Mouse (Mus musculus) c-Kit-positive CD71-negative TER-119-negative erythroid progenitor cells, embryonic 14.5 days (primary cell): ENCODE measurements around the gene Hoxa9.

Experiments used
- DNase-seq: peaks from one replicate; pipeline ENCODE4 v3.0.0-alpha.2; 2013; ENCODE audit warnings: low read depth

Gene Hoxa9

GRCm38 (mm10) chr6:52261751-52262462, 31.0 kb upstream of the Hoxa9 start:
- no peak for DNase-seq

DNA sequence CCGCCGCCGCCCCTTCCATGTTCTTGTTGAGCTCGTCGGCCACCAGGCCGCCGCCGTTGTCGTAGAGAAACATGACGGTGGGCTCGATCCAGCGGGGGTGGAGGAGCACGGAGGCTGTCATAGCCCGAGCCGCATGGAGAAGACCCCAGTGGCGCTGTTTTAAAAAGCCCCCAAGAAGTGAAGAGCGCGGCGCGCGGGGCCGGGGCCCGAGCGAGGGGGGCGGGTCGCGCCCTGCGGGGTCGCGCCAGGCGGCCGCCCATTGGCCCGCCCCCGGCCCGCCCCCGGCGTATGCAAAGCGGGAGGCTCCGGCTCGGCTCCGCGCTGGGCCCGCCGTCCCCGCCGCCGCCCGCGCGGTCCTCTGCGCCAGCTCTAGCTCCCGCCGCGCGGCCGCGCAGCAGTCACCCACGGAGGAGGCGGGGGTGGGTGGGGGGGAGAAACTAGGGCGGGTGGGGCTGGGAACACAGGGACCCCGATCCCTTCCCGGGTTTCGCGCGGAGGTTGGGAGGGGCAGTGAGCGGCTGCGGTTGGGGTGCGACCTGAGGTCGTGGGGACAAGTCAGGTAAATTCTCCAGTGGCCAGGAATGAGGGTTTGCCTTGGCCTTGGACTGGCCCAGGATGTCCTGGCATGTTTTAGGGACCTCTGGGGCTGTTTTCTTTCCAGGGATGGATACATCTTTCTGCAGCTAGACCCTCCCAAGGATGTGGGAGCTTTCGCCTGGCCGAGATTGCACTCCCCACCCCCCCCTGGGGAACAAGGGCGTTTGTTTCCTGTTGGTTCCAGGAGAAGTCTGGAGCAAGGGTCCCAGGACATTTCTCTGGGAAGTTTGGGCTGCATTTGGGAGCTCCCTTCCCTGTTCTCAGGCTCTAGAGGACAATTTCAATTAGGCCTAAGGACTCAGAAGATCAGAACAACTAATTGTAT, 30.0 kb upstream of the Hoxa9 start, which contains the start of gene Hoxa13:
Gene Hoxa13 (minus strand): TSS at position 227 of the 922 bp plus-strand sequence.
- no peak for DNase-seq

DNA sequence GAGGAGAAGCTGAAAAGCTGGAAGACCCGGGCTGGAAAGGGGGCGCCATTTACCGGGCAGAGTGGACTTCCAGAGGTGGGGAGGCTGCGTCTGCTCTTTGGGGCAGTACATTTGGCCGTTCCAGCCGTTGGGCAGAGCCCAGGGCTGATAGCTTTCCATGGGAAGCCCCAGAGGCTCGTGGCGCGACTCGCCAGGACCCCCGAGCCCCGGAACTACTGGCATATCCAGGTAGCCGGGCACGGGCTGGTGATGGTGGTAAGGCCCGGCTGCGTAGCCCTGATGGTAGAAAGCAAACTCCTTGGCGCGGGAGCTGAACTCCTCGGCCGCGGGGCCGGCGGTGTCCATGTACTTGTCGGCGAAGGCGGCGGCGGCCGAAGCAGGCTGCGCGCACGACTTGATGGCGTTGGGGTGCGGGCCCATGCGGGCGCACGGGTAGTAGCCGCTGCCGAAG, 28.9 kb upstream of the Hoxa9 start:
- DNase-seq, result no peak

DNA sequence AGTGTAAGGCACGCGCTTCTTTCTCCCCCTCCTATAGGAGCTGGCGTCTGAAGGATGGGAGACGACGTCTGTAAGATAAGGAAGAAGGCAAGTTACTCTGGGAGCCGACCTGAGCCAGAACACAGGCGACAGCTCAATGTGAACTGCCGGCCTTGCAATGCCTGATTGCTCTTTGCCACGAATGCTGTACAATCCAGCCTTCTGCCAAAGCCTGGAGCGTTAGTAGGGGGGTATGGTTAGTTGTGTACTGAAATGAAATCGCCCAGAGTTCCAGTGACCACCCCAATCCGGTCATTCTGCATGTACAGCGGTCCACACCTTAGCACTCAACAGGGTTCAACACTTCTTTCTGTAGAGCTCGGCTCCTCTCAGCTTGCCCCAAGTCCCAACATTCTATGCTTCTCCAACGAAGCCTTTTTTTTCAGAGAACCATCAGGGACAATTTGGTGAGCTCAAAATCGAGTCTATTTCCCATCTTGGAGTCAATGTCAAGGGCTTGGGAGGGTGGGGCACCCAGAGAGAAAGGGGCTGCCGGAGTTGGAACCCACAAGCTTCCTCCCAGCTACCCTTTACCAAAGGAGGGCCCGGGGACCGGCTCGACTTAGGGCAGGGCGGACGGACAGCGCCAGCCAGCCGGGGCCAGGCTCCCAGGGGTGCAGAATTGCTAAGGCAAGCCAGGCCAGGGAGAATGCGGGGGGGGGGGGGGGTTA, 28.3 kb upstream of the Hoxa9 start:
- DNase-seq, result no peak

DNA sequence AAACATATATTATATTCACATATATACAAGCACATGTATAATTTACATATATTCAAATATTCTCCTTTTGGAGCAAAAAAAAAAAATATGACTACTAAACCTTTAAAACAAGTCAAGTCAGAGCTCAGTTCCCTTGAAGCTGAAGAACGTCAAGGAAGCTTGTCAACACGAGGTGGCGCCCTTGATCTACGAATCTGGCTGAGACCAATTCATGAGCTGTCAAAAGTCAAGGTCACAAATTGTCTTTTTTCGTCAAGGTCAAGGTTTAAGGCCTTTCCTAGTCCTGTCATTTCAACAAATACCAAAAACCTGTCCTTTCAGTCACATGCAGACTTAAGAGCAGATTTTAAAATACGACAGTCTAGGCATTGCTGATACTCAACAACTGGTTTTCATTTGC, 26.1 kb upstream of the Hoxa9 start:
- peak; percentile 80 for DNase-seq

DNA sequence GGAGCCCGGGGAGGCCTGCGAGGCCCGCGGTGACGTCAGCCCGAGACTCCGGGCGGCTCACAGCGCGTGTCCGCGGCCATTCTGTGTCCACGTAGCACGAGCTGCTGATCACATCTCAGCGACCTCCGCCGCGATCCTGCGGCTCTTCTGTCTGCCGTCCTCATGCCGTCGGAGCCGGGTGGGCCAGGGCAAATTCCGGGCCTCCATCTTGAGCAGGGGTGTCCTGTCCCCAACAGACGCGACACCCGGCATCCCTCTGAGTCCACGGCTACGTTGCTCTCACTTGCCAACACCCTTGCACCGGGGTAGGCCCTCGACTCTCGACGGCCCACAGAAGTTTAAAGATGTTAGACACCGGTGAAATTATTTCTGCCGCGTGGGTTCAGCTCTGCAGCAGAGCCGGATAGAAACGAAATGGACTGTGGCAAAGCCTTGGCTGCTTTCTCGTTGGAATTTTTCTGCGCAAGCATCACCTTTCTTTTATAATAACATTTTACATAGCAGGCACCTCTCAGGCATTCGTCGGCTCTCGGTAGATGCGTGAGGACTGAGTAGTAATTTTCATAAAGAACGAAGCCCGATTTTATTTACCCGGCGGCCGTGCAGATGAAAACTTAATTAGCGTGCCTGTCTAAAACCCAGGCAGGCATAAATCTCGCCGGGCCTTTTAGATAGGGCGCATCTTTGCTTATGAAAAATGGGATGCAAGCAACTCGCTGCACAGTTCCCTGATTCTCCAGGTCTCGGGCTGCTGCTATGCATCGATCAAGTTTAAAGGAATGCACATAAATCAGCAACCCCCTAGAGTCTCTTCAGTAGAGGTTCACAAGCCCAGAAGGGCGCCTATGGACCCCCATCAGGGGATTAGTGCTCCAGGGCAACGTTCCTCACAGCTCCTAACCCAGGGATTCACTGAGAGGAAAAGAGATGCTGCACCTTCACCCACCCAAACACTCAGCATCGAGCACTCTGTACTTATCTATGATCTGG, 22.9 kb upstream of the Hoxa9 start:
- DNase-seq, result no peak

- no peak for DNase-seq
Observed at GRCm38 (mm10) chr6:52252775-52253376, 22.0 kb upstream of the Hoxa9 start.

DNA sequence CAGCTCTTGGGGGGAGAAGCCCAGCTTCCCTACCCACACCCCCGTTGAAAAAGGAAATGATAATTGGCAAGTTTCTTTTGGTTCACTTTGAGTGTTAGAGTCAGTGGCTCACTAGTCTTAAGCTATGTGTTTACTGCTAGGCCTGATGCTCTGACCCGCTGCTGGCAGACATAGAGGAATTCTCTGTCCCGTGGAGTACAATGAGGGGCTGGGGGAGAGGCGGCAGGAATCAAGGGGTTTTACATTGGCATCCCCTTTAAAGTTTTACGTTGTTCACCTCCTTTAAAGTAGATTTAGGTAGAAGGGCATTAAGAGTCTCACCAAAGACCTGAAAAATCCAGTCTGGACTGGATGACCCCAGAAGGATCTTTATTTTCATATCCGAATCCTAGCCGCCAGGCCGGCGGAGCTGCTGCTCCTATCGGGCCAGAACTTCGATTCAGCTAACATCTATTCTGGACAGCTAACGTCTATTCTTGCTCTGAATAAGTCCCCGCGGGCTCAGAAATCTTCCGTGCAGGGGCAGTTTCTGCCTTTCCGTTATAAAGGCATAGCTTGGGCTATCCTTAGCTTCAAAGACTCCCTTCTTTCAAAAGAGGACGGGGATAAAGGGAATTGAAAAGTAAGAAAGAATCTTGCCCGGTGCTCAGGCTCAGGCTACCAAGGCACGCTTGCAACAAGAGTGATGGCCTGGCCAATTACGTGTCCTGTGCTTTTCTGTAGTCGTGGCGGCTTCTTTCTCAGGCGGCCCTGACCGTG, 21.3 kb upstream of the Hoxa9 start:
- no peak for DNase-seq

DNA sequence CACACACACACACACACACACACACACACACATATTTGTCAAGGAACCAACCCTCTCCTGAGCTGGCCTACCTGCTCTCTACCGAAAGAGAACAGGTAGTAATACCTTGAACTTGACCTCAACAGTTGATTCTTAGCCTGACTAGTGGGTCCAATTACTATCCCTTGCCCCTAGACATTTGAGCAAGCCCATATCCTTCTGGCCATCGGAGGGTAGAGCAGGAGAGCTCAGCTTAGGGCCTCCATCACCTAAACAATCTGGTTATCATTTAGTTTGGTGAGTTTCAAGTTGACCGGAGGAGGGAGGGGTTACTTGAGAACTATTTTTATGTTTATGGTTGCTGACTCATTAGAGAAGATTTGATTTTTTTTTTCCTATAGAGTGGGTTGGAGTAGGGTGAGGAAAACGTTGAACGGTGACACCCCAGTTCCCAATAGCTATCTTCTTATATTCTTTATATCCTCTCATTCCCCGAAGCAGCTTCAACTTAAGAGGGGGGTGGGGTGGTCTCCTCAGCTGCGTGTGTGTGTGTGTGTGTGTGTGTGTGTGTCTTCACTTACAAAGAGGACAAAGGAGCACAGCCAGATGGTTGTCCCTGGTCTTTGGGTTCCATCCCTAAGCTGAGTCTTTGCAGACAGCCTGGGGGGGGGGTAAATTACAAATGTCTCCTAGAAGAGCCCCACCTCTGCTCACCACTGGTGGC, 20.4 kb upstream of the Hoxa9 start:
- DNase-seq, result no peak

- no peak for DNase-seq
Observed at GRCm38 (mm10) chr6:52249826-52250225, 18.9 kb upstream of the Hoxa9 start.

DNA sequence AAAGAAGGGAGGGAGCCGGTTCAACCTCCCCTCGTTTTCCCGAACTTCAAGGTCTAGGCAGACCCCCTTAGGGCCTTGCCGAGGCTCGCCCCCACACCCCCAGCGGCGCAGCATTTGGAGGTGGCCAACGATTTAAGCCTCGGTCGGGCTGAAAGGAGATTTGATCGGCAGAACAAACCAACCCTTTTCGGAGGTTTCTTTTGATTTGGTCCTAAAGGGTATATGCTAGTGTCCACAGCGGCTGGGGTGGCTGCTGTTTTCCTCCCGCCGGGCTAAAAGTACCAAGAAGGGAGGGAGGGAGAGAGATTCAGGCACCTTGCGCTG, 18.5 kb upstream of the Hoxa9 start:
- no peak for DNase-seq

DNA sequence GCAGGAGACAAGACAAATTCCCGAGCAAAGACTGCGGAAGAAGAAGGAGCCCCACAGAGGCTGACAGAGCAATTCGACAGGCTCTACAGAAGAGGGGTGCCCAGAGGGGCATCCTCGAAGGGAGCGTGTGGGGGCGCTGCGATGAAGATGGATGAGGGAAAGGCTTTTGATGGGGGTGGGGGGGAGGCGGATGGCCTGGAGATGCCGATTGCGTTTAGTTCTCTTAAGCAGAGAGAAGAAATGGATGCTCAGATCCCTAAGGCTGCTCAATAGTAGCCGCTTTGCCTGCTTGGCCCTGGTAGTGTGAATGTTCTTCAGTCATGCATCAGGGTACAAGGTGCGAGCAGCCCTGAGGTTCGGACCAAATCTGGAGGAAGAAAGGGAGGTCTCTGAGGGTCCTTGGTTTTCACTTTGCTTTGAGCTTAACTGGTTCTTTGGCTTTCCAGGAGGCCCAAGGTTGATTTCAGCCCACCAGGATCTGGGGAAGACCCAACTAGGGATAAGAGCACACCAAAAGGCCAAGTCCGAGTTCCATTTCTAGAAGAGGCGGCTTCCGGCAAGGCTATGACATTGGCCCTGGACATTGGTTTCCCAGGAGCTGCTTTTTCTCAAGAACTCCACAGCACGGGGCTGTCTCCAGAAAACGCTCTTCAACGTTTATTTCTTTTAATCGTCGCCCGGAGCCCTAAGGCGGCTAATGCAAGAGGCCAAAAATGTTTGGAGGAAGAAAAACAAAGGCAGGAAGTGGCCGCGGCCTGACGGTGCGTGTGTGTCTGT, 17.9 kb upstream of the Hoxa9 start:
- DNase-seq, result no peak

DNA sequence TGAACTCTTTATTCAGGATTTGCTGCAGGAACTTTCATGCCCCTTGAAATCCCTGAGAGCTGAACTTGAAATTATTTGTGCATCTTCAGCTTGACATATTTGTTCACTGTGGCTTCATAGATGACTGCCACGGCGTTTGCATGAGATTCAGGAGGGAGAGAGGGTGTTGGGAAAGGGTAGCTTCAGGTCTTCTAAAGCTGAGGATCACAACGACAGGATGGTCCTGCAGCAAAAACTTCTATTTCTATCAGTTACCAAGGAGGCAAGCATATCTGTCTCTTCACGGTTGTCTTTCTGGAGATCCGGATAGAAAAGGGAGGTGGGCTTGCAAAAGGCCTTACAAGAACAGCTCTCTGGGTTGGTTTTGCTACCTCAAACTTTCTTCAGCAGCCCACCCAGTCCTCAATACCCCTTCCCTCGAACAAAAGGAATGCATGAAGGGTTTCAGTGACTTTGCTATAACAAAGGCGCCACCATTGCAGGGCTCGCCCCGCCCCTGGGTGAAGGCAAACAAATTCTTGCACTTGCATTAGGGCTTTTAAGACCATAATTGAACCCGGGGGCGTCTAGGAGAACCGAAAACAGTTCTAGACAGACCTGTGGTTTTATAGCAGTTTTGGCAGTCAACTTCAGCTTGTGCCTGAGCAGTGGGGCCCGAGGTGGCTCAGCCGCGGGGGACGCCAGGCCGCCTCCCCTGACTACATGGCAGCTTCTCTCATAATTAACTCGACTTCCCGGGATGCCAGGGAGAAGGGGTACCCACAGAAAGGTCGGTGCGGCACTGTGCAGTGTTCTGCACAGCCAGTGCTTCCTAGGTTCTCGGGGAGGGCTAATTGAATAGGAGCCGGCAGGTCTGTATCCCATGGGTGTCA, 17.1 kb upstream of the Hoxa9 start:
- DNase-seq, result no peak

DNA sequence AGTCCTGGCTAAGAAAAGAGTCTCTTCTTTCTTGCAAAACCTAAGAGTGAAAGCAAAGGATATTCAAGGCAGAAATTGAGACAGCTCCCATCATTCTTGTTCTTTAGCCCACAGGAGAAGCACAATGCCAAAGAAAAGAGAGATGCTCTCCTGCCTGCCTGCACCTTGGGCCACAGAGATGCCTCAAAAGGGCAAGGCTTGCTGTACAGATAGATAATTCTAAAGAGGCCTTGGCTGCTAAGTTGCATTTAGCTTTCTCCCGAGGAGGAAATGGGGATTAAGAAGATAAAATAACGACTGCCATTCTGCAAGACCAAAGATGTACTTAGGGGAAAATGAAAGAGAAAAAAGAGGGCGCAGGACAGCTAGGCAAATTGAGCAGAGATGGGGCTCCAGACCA, 16.0 kb upstream of the Hoxa9 start:
- no peak for DNase-seq

- DNase-seq, result no peak
Observed at GRCm38 (mm10) chr6:52246403-52246803, 15.5 kb upstream of the Hoxa9 start.

GRCm38 (mm10) chr6:52245757-52246142, 14.9 kb upstream of the Hoxa9 start, which contains the start of gene Hoxa11:
Hoxa11 (minus strand) TSS chr6:52245810.
- no peak for DNase-seq

DNA sequence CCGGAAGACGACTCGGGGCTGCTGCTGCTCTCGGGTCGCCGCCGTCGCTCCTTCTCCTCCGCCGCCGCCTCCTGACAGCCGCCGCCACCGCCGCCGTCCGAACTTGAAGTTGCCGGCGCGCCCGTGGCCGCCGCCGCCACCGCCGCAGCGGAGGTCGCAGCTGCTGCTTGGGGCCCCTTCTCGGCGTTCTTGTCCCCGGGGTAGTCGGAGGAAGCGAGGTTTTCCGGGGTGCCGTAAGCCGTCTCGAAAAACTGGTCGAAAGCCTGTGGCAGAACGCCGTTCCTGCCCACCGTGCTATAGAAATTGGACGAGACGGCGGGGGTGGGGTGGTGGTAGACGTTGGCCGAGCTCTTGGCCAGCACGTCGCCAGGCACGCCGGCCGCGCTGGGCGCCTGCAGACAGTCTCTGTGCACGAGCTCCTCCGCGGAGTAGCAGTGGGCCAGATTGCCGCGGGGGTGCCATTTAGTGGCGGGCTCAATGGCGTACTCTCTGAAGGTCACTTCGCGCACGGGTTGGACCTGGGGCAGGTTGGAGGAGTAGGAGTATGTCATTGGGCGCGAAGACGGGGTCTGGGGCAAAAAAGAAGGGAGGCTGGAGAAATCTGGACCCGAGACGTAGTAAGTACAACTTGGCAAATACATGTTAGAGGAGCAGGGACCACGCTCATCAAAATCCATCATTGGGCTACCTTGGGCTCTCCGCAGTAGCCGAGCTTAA, 14.3 kb upstream of the Hoxa9 start:
- DNase-seq, result no peak
